Mouse (Mus musculus) cortical plate, adult 2 months (tissue): Measurements from ENCODE around the gene Ptpn13.

Experiments
- CTCF ChIP-seq: fragments of 200-500 bp; IDR thresholded peaks from 2 replicates; pipeline ENCODE4 v1.5.1; 2011; ENCODE audit warnings: mild to moderate bottlenecking, control low read depth, low read length; ENCODE audit not compliant: insufficient read depth; ENCODE audit errors: extremely low read depth
- POLR2A ChIP-seq: fragments of 200-500 bp; IDR thresholded peaks from 2 replicates; pipeline ENCODE4 v1.6.1; 2011; ENCODE audit warnings: mild to moderate bottlenecking, low read length, control low read depth; ENCODE audit not compliant: insufficient read depth; ENCODE audit errors: extremely low read depth

GRCm38 (mm10) chr5:103534454-103534853 lies 109.5 kb downstream of the Ptpn13 start:
- no peak for TF ChIP-seq CTCF
- TF ChIP-seq POLR2A, result no peak
